Mouse (Mus musculus): ENCODE measurements around the gene Gm21996.
"Not testable (repeated sequence)": the region's sequence is repeated elsewhere in the genome, so short reads cannot be mapped to it uniquely, and the experiment has no call there.

Gene Gm21996

DNA sequence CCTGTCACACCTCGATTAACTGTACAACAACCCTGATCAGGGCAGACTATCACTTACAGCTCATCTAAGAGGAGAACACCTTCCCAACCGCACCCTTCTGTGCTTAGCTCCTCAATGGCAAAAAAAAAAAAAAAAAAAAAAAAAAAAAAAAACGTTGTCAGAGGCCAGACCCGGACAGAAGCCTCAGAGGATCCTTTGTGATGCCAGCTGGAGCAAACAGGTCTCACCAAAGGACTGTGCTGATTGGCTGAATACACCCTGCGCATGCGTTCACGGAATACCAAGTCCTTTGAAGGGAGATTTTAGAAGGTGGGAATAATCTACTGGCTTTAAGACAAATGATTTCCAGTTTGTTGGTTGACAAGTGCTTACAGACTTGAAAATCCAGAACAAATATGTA is at the start of gene Gm21996:
Gene Gm21996, minus strand, starts transcription at position 101 of the 400 bp plus-strand sequence.
- DNase-seq = not testable (repeated sequence)
